Mouse (Mus musculus): Measurements from ENCODE around the gene Bscl2. TPM values are rescaled to one million over a fixed set of nuclear protein-coding genes. Genes with fewer than 3 reads are reported as not detected.

Bscl2 gene
- 46.2 and 51.1 TPM in 2 replicates for polyA plus RNA-seq (2016; fragmentation: Nextera tagmentation; extraction: Ambion mirVana)

- Histone ChIP-seq H3K27me3 (ENCODE audit: insufficient read depth, poor library complexity, severe bottlenecking) (no peaks in the 10 kb centered on the region), H3K36me3 (peaks cover 45% of the 10 kb centered on the region), H3K4me3 (peak within 1 kb of the TSS; percentile 69)
These were observed at the start of gene Bscl2 for GRCm38 (mm10) chr19:8837251-8837791. Gene Bscl2 (plus strand): TSS chr19:8837467.

GRCm38 (mm10) chr19:8788521-8788920 is 48.7 kb upstream of the Bscl2 start:
- H3K9me3 ChIP-seq: no peaks in the 10 kb centered on the region
- no peaks in the 10 kb centered on the region for H3K27me3 ChIP-seq (ENCODE audit: insufficient read depth, poor library complexity, severe bottlenecking)
- H3K4me1 ChIP-seq: peaks cover 11% of the 10 kb centered on the region; the same call in 1 of the 2 replicates
- WGBS: 27% methylated on average over 3 of the region's 3 CpGs
- no peak overlapping the region for H3K27ac ChIP-seq
- H3K36me3 ChIP-seq: peaks cover 26% of the 10 kb centered on the region
- no peak for DNase-seq (ENCODE audit: low spot score)
- no peak overlapping the region for H3K4me3 ChIP-seq

More at GRCm38 (mm10) chr19:8837251-8837791, at the start of gene Bscl2:
- peak within 1 kb of the TSS; percentile 98 for H3K27ac ChIP-seq
- WGBS: under 1% methylated on average over 38 of the region's 38 CpGs
- H3K9me3 ChIP-seq: no peaks in the 10 kb centered on the region
- peak; percentile 93 for DNase-seq (ENCODE audit: low spot score)
- H3K4me1 ChIP-seq: peaks cover 41% of the 10 kb centered on the region

GRCm38 (mm10) chr19:8789171-8789570 is 48.1 kb upstream of the Bscl2 start:
- Histone ChIP-seq H3K4me3 (no peak overlapping the region), H3K27me3 (ENCODE audit: insufficient read depth, poor library complexity, severe bottlenecking) (no peaks in the 10 kb centered on the region), H3K27ac (no peak overlapping the region), H3K9me3 (no peaks in the 10 kb centered on the region), H3K36me3 (peaks cover 27% of the 10 kb centered on the region), H3K4me1 (peaks cover 11% of the 10 kb centered on the region; the same call in 1 of the 2 replicates)
- 67% methylated on average over 1 of the region's 1 CpGs for WGBS
- no peak for DNase-seq (ENCODE audit: low spot score)

- WGBS: 82% methylated on average over 7 of the region's 7 CpGs
These were observed 47.1 kb upstream of the Bscl2 start for GRCm38 (mm10) chr19:8790171-8790570.

GRCm38 (mm10) chr19:8798264-8798946 is 38.9 kb upstream of the Bscl2 start, which contains the start of gene Polr2g:
Gene Polr2g (minus strand): TSS chr19:8798577.
- Histone ChIP-seq H3K27ac (peak within 1 kb of the TSS; percentile 86), H3K4me3 (peak within 1 kb of the TSS; percentile 71), H3K27me3 (ENCODE audit: insufficient read depth, poor library complexity, severe bottlenecking) (no peaks in the 10 kb centered on the region), H3K36me3 (peaks cover 28% of the 10 kb centered on the region), H3K4me1 (peaks cover 19% of the 10 kb centered on the region), H3K9me3 (no peaks in the 10 kb centered on the region)
- DNase-seq (ENCODE audit: low spot score): peak; percentile 95
- WGBS: 2% methylated on average over 25 of the region's 25 CpGs

More at GRCm38 (mm10) chr19:8790171-8790570, 47.1 kb upstream of the Bscl2 start:
- Histone ChIP-seq H3K9me3 (no peaks in the 10 kb centered on the region), H3K27me3 (ENCODE audit: insufficient read depth, poor library complexity, severe bottlenecking) (no peaks in the 10 kb centered on the region), H3K27ac (no peak overlapping the region), H3K36me3 (peaks cover 34% of the 10 kb centered on the region), H3K4me3 (no peak overlapping the region), H3K4me1 (peaks cover 9% of the 10 kb centered on the region; the same call in 1 of the 2 replicates)
- no peak for DNase-seq (ENCODE audit: low spot score)

GRCm38 (mm10) chr19:8798947-8799315 is 38.3 kb upstream of the Bscl2 start:
- Histone ChIP-seq H3K9me3 (no peaks in the 10 kb centered on the region), H3K36me3 (peaks cover 25% of the 10 kb centered on the region), H3K27me3 (ENCODE audit: insufficient read depth, poor library complexity, severe bottlenecking) (no peaks in the 10 kb centered on the region), H3K4me3 (no peak overlapping the region), H3K4me1 (peaks cover 21% of the 10 kb centered on the region), H3K27ac (no peak overlapping the region; the same call in 1 of the 2 replicates)
- DNase-seq (ENCODE audit: low spot score): no peak

- no peaks in the 10 kb centered on the region for H3K9me3 ChIP-seq
- H3K4me1 ChIP-seq: peaks cover 19% of the 10 kb centered on the region
- H3K36me3 ChIP-seq: peaks cover 30% of the 10 kb centered on the region
- under 1% methylated on average over 30 of the region's 30 CpGs for WGBS
- peak within 1 kb of the TSS; percentile 86 for H3K27ac ChIP-seq
- peak; percentile 100 for DNase-seq (ENCODE audit: low spot score)
- no peaks in the 10 kb centered on the region for H3K27me3 ChIP-seq (ENCODE audit: insufficient read depth, poor library complexity, severe bottlenecking)
- peak within 1 kb of the TSS; percentile 64 for H3K4me3 ChIP-seq
These were observed 35.0 kb upstream of the Bscl2 start, which contains the start of gene Zbtb3 for GRCm38 (mm10) chr19:8802130-8802821. Gene Zbtb3 (plus strand): TSS chr19:8802555.

GRCm38 (mm10) chr19:8803204-8803780 is 34.0 kb upstream of the Bscl2 start:
- peaks cover 40% of the 10 kb centered on the region for H3K36me3 ChIP-seq
- H3K4me1 ChIP-seq: peaks cover 14% of the 10 kb centered on the region
- WGBS: 92% methylated on average over 9 of the region's 9 CpGs

GRCm38 (mm10) chr19:8803879-8804660 is 33.2 kb upstream of the Bscl2 start:
- Histone ChIP-seq H3K27ac (no peak overlapping the region), H3K27me3 (ENCODE audit: insufficient read depth, poor library complexity, severe bottlenecking) (no peaks in the 10 kb centered on the region), H3K4me3 (no peak overlapping the region), H3K9me3 (no peaks in the 10 kb centered on the region), H3K4me1 (peaks cover 14% of the 10 kb centered on the region), H3K36me3 (peaks cover 47% of the 10 kb centered on the region)
- DNase-seq (ENCODE audit: low spot score): no peak
- 86% methylated on average over 11 of the region's 11 CpGs for WGBS

More at GRCm38 (mm10) chr19:8803204-8803780, 34.0 kb upstream of the Bscl2 start:
- H3K9me3 ChIP-seq: no peaks in the 10 kb centered on the region
- H3K27me3 ChIP-seq (ENCODE audit: insufficient read depth, poor library complexity, severe bottlenecking): no peaks in the 10 kb centered on the region
- H3K27ac ChIP-seq: peak overlapping the region; percentile 86
- H3K4me3 ChIP-seq: peak overlapping the region; percentile 64
- DNase-seq (ENCODE audit: low spot score): no peak

GRCm38 (mm10) chr19:8806810-8807209 is 30.5 kb upstream of the Bscl2 start:
- Histone ChIP-seq H3K9me3 (no peaks in the 10 kb centered on the region), H3K27me3 (ENCODE audit: insufficient read depth, poor library complexity, severe bottlenecking) (no peaks in the 10 kb centered on the region), H3K4me3 (no peak overlapping the region), H3K4me1 (peaks cover 11% of the 10 kb centered on the region), H3K27ac (no peak overlapping the region), H3K36me3 (peaks cover 71% of the 10 kb centered on the region)
- DNase-seq (ENCODE audit: low spot score): no peak
- 91% methylated on average over 5 of the region's 5 CpGs for WGBS

GRCm38 (mm10) chr19:8815812-8816211 is 21.5 kb upstream of the Bscl2 start:
- DNase-seq (ENCODE audit: low spot score): no peak
- H3K9me3 ChIP-seq: no peaks in the 10 kb centered on the region
- no peak overlapping the region for H3K4me3 ChIP-seq
- no peak overlapping the region for H3K27ac ChIP-seq
- H3K36me3 ChIP-seq: peaks cover 56% of the 10 kb centered on the region
- no peaks in the 10 kb centered on the region for H3K27me3 ChIP-seq (ENCODE audit: insufficient read depth, poor library complexity, severe bottlenecking)
- 85% methylated on average over 11 of the region's 11 CpGs for WGBS
- peaks cover 17% of the 10 kb centered on the region for H3K4me1 ChIP-seq

GRCm38 (mm10) chr19:8817001-8817400 is 20.3 kb upstream of the Bscl2 start:
- WGBS: 81% methylated on average over 3 of the region's 3 CpGs
- H3K27me3 ChIP-seq (ENCODE audit: insufficient read depth, poor library complexity, severe bottlenecking): no peaks in the 10 kb centered on the region
- DNase-seq (ENCODE audit: low spot score): no peak
- H3K9me3 ChIP-seq: no peaks in the 10 kb centered on the region
- no peak overlapping the region for H3K27ac ChIP-seq
- peaks cover 19% of the 10 kb centered on the region for H3K4me1 ChIP-seq
- H3K4me3 ChIP-seq: no peak overlapping the region
- H3K36me3 ChIP-seq: peaks cover 49% of the 10 kb centered on the region

All from heart, embryonic 10.5 days (tissue).